Mouse (Mus musculus) stomach, embryonic 16.5 days (tissue): Measurements from ENCODE around the gene Prkag2. TPM values are rescaled to one million over a fixed set of nuclear protein-coding genes. Genes with fewer than 3 reads are reported as not detected.
"Not testable (repeated sequence)": the region's sequence is repeated elsewhere in the genome, so short reads cannot be mapped to it uniquely, and the experiment has no call there.

Experiments
- ATAC-seq: fragments of 200-750 bp; cut with Nextera tagmentation; 2 replicates; pipeline ENCODE4 v1.8.0; 2017; ENCODE audit warnings: moderate number of reproducible peaks, moderate TSS enrichment; ENCODE audit not compliant: insufficient read depth, low FRiP score
- H3K27ac ChIP-seq: fragments of 300-500 bp; sonication (generic); 2 replicates; pipeline ENCODE4 v1.5.1; 2014; ENCODE audit warnings: low read length
- H3K27me3 ChIP-seq: fragments of 300-500 bp; sonication (generic); 2 replicates; pipeline ENCODE4 v1.6.1; 2014; ENCODE audit warnings: low read length, control low read depth, mixed read lengths; ENCODE audit not compliant: control insufficient read depth, insufficient read depth
- H3K36me3 ChIP-seq: fragments of 300-500 bp; sonication (generic); 2 replicates; pipeline ENCODE4 v1.6.1; 2014; ENCODE audit warnings: low read length; ENCODE audit not compliant: control insufficient read depth, insufficient read depth
- H3K4me1 ChIP-seq: fragments of 300-500 bp; sonication (generic); 2 replicates; pipeline ENCODE4 v1.6.1; 2014; ENCODE audit warnings: low read length, control low read depth, mixed read lengths; ENCODE audit not compliant: control insufficient read depth, insufficient read depth
- H3K4me2 ChIP-seq: fragments of 300-500 bp; sonication (generic); 2 replicates; pipeline ENCODE4 v1.6.1; 2014; ENCODE audit warnings: low read depth, low read length, mixed read lengths
- H3K4me3 ChIP-seq: fragments of 300-500 bp; sonication (generic); replicated peaks from 2 replicates; pipeline ENCODE4 v1.5.1; 2014; ENCODE audit warnings: mild to moderate bottlenecking, low read length
- H3K9ac ChIP-seq: fragments of 300-500 bp; sonication (generic); 2 replicates; pipeline ENCODE4 v1.6.1; 2014; ENCODE audit warnings: low read length
- H3K9me3 ChIP-seq: fragments of 300-500 bp; sonication (generic); replicated peaks from 2 replicates; pipeline ENCODE4 v1.6.1; 2016; ENCODE audit warnings: low read length, control low read depth; ENCODE audit not compliant: control insufficient read depth
- WGBS: fragments of 180-500 bp; shearing (Covaris S2); extraction: QIAGEN DNeasy Blood & Tissue Kit; methylation state at CpG from one replicate; pipeline ENCODE4 v1.1.7; 2014; 5-methylcytosine and 5-hydroxymethylcytosine counted together
- polyA plus RNA-seq: library from polyadenylated mRNA; unstranded; fragments of >200 nt; fragmentation: Nextera tagmentation; extraction: Ambion mirVana; gene quantifications from 2 replicates; pipeline ENCODE4 v1.2.1, GENCODE M21; 2015

Gene Prkag2
- polyA plus RNA-seq, 1 experiment from 2014 or later: 42.5 TPM

DNA sequence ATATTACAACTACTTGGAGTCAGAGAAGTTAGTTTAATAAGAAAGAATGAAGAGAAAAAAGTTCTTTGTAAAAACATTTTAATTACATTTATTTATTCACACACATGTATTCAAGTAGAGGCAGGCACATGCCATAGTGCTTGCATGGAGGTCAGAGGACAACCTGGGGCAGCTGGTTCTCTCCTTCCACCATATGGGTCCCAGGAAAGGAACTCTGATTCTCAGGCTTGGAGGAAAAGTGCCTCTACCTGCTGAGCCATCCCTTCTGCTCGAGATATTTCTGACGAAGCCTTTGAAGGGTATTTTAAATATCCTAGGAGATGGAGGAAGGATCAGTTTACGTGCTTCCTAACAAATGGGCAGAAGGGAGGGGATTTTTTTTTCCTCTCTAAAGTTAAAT, 277.7 kb downstream of the Prkag2 start:
- ATAC-seq: no peak
- Histone ChIP-seq H3K4me1 (peaks cover 26% of the 10 kb centered on the region), H3K9ac (no peak overlapping the region), H3K9me3 (no peaks in the 10 kb centered on the region), H3K4me3 (no peak overlapping the region), H3K27ac (no peak overlapping the region), H3K4me2 (no peak overlapping the region), H3K27me3 (no peaks in the 10 kb centered on the region), H3K36me3 (no peaks in the 10 kb centered on the region)
- 70% methylated on average over 3 of the region's 3 CpGs for WGBS

DNA sequence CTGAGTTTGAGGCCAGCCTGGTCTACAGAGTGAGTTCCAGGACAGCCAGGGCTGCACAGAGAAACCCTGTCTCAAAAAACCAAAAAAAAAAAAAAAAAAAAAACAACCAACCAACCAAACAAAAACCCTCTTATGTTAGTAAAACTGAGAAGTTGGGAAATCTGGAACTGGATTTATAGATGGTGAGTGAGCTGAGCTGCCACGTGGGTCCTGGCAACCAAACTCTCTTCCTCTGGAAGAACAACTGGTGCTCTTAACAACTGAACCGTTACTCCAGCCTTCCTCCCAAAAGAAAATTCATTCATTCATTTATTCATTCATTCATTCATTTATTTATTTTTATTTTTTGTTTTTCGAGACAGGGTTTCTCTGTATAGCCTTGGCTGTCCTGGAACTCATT, 278.2 kb downstream of the Prkag2 start:
- not testable (repeated sequence) for H3K9ac ChIP-seq, H3K36me3 ChIP-seq, H3K4me3 ChIP-seq, ATAC-seq, H3K27ac ChIP-seq, H3K4me2 ChIP-seq, H3K27me3 ChIP-seq, H3K9me3 ChIP-seq
- H3K4me1 ChIP-seq: peaks cover 22% of the 10 kb centered on the region
- 80% methylated on average over 3 of the region's 3 CpGs for WGBS

DNA sequence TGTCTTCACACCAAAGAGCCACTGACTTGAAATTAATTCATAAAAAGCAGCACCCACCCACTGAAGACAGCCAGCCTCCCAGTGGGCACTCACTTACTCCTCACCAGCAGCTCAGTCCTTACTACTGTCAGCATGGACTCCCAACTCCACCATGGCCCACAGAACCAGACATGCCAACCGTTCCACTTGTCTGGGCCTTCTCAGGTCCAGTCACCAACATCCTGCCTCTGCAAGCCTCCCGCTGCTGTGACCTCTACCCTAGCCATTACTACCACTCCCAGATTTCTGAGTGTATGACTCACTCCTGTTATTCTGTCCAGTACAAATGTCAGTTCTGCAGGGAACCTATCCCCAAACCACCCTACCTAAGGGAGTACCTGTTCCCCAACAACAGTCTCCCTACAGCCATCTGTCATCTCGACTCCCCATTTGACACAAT, 279.0 kb downstream of the Prkag2 start:
- 55% methylated on average over 3 of the region's 3 CpGs for WGBS
- Histone ChIP-seq H3K36me3 (0 out of 2 replicates have a peak, but pooled peaks cover 7% of the 10 kb centered on the region), H3K9me3 (no peaks in the 10 kb centered on the region), H3K9ac (no peak overlapping the region), H3K4me2 (no peak overlapping the region), H3K27ac (peak overlapping the region; percentile 70), H3K4me3 (no peak overlapping the region), H3K27me3 (no peaks in the 10 kb centered on the region), H3K4me1 (peaks cover 20% of the 10 kb centered on the region)
- peak; percentile 81; the same call in 1 of the 2 replicates for ATAC-seq

DNA sequence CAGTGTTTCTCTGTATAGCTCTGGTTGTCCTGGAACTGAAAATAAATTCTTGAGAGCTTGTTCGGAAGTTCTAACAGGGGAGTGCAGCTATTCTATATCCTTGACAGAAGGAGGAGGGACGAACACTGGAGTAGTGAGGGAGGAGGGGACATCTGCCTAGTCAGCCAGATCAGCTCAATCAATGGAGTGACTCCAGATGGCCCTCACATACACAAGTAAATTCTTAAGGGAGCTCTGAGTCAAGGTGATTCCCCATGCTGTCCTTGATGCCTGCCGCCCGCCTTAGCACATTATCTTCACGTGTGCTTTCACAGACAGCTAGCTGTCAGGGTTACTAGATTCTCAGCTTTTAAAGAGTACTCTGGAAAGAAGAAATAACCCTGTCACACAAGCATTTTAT, 279.8 kb downstream of the Prkag2 start:
- WGBS: 61% methylated on average over 5 of the region's 5 CpGs
- Histone ChIP-seq H3K4me3 (no peak overlapping the region), H3K9ac (no peak overlapping the region), H3K27ac (peak overlapping the region; percentile 70; the same call in 1 of the 2 replicates), H3K9me3 (no peaks in the 10 kb centered on the region), H3K27me3 (no peaks in the 10 kb centered on the region), H3K36me3 (0 out of 2 replicates have a peak, but pooled peaks cover 9% of the 10 kb centered on the region), H3K4me2 (no peak overlapping the region), H3K4me1 (peaks cover 13% of the 10 kb centered on the region)
- no peak for ATAC-seq

DNA sequence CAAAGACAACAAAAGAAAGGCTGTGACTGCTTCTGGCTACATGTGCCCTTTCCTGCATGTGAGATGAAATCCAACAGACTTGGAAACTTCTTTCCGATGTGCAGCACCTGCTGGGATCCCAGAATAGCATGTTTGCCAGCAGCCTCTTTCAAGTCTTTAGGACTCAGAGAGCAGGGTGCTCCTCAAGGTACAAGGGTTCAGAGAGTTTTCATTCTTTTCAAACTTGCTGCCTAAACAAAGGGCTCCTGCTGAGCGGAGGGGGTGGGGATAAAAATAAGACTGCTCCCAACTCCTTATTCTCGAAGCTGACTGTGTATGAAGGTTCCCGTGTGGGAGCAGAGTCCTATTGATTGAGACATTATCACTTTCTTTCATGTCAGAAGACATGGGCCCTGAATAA, 283.3 kb downstream of the Prkag2 start:
- no peak overlapping the region for H3K4me2 ChIP-seq
- no peak overlapping the region for H3K9ac ChIP-seq
- H3K4me1 ChIP-seq: peaks cover 13% of the 10 kb centered on the region
- no peaks in the 10 kb centered on the region for H3K27me3 ChIP-seq
- no peak for ATAC-seq
- 0 out of 2 replicates have a peak, but pooled peaks cover 10% of the 10 kb centered on the region for H3K36me3 ChIP-seq
- whole genome bisulfite sequencing: 72% methylated on average over 4 of the region's 4 CpGs
- no peaks in the 10 kb centered on the region for H3K9me3 ChIP-seq
- no peak overlapping the region for H3K4me3 ChIP-seq
- H3K27ac ChIP-seq: no peak overlapping the region

DNA sequence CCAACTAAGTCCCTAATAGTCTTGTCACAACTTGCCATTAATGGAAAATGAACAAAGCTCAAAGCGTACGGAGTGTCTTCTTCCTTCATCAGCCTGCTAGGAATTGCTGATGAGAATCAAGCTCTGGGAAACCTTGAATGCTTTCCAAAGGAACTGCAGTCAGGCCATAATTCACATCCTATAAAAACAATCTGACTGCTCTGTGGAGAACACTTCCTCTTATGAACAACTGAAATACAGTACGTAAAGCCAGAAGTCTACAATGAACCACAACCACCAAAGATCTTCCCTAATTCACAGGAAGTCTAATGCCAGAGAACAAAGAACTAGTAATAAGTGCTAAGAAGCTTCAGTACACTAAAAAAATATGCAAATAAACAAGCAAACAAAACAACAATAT, 286.5 kb downstream of the Prkag2 start:
- 37% methylated on average over 3 of the region's 3 CpGs for WGBS
- H3K9ac ChIP-seq: no peak overlapping the region
- H3K27me3 ChIP-seq: no peaks in the 10 kb centered on the region
- H3K27ac ChIP-seq: 0 out of 2 replicates have a peak overlapping the region, but pooled peaks have one; percentile 2
- ATAC-seq: no peak
- peaks cover 24% of the 10 kb centered on the region; the same call in 1 of the 2 replicates for H3K36me3 ChIP-seq
- no peak overlapping the region for H3K4me3 ChIP-seq
- peaks cover 4% of the 10 kb centered on the region; the same call in 1 of the 2 replicates for H3K4me1 ChIP-seq
- no peaks in the 10 kb centered on the region for H3K9me3 ChIP-seq
- no peak overlapping the region for H3K4me2 ChIP-seq

DNA sequence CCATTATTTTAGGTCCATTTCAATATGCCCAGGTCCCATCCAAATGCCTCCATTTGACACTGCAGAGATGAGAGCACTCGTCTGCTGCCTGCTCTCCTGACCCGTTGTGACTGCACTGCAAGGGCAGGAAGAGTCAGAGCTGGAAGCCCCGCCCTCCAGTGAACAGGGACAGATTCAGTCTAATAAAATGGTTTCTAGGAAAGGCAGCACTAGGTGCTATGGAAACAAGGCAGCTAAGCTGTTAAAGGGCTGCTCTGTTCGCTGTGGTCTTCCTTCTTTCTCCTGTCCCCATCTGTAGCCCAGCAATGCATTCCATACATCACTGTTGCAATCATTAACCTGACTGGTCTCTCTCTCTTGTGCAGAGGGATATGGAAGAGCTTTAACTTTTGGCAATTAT, 287.4 kb downstream of the Prkag2 start:
- WGBS: 59% methylated on average over 4 of the region's 4 CpGs
- peaks cover 4% of the 10 kb centered on the region; the same call in 1 of the 2 replicates for H3K4me1 ChIP-seq
- H3K27me3 ChIP-seq: no peaks in the 10 kb centered on the region
- no peak overlapping the region for H3K9ac ChIP-seq
- no peak for ATAC-seq
- peak overlapping the region; percentile 12; the same call in 1 of the 2 replicates for H3K27ac ChIP-seq
- no peaks in the 10 kb centered on the region for H3K9me3 ChIP-seq
- peaks cover 24% of the 10 kb centered on the region; the same call in 1 of the 2 replicates for H3K36me3 ChIP-seq
- H3K4me2 ChIP-seq: no peak overlapping the region
- no peak overlapping the region for H3K4me3 ChIP-seq

Other genes starting within 250 kb of the Prkag2 start
- not detected in 2 replicates for gene Galntl5, start 80.8 kb upstream of the Prkag2 start, polyA plus RNA-seq
- gene Galnt11, start 121.3 kb upstream of the Prkag2 start, polyA plus RNA-seq: 38.4 and 41.1 TPM in 2 replicates
- gene E130116L18Rik, start 122.5 kb upstream of the Prkag2 start, polyA plus RNA-seq: not detected in 2 replicates